In genomic region chr10:42174283-42174682, GRCm38 (mm10) we compare ENCODE assay signal across 24 mouse cellular contexts.
A peak's percentile ranks its signal among the peaks of the same experiment; 100 is the strongest.
DNase-seq lines count a peak whose midpoint lies in the region; ATAC-seq and TF ChIP-seq lines count a peak whose summit lies in the region.
"Had no signal": no experiment of that assay in that cellular context is flagged by ENCODE, and none has a peak within 500 bp of the region (broad histone marks: within the 10 kb centered on the region; RNA-seq: fewer than 3 reads in every experiment).

No protein-coding gene starts in this region.

- H3K9ac ChIP-seq in forebrain, postnatal 0 days = no peak overlapping the region
- H3K9ac ChIP-seq in forebrain, embryonic 11.5 days (ENCODE audit: low read length) = no peak overlapping the region
- no peak overlapping the region for H3K9ac ChIP-seq in limb, embryonic 12.5 days (replicated peaks)
- no peak overlapping the region for H3K9ac ChIP-seq in midbrain, embryonic 14.5 days (replicated peaks; ENCODE audit: low read length)
- H3K9ac ChIP-seq: embryonic facial prominence, embryonic 15.5 days; forebrain, embryonic 15.5 days; hindbrain, embryonic 14.5 days had no signal

- intact Hi-C loops in left cerebral cortex, postnatal 36 days (cut with DNase I) = no loop called here

- peak; percentile 52 for DNase-seq in forebrain, postnatal 0 days
- DNase-seq in forebrain, embryonic 11.5 days (ENCODE audit: low spot score) = no peak
- peak; percentile 40 for DNase-seq in brain, embryonic 14.5 days (ENCODE audit: low read depth)
- no peak for DNase-seq in embryonic facial prominence, embryonic 10.5 days (ENCODE audit: low spot score)
- DNase-seq in left cerebral cortex, postnatal 36 days (ENCODE audit: low spot score in 2 of 2) = no peak
- DNase-seq in left cerebral cortex, adult 8-10 months (ENCODE audit: low spot score in 2 of 2) = no peak
- no peak for DNase-seq in midbrain, embryonic 14.5 days
- DNase-seq: adrenal gland, adult 2 months; adrenal gland, postnatal 14 days; cerebellum, adult 11-12 months; cerebellum, adult 8-10 months; cerebellum, postnatal 36 days; embryo, embryonic 11 days; gastrocnemius, postnatal 25 days had no signal

- no peak overlapping the region for H3K4me3 ChIP-seq in forebrain, postnatal 0 days (ENCODE audit: low read depth, low read length)
- no peak overlapping the region for H3K4me3 ChIP-seq in forebrain, embryonic 11.5 days (ENCODE audit: low read depth, low read length)
- H3K4me3 ChIP-seq in embryonic facial prominence, embryonic 10.5 days = no peak overlapping the region
- no peak overlapping the region for H3K4me3 ChIP-seq in limb, embryonic 12.5 days (replicated peaks)
- H3K4me3 ChIP-seq in midbrain, embryonic 14.5 days (replicated peaks; ENCODE audit: low read depth, low read length) = no peak overlapping the region
- H3K4me3 ChIP-seq: embryonic facial prominence, embryonic 15.5 days; forebrain, embryonic 15.5 days; hindbrain, embryonic 10.5 days had no signal

- no peak for TF ChIP-seq CTCF in forebrain, postnatal 0 days (IDR thresholded peaks at IDR 0.05; ENCODE audit: low read depth)
- TF ChIP-seq CTCF in brain, embryonic 14.5 days (IDR thresholded peaks at IDR 0.05; ENCODE audit: borderline replicate concordance, extremely low read depth, insufficient read depth, insufficient read length) = no peak

- TF ChIP-seq POLR2A in brain, embryonic 14.5 days (IDR thresholded peaks at IDR 0.05; ENCODE audit: borderline replicate concordance, extremely low read depth, insufficient read depth, insufficient read length, poor library complexity, severe bottlenecking) = no peak

- H3K9me3 ChIP-seq in forebrain, postnatal 0 days (ENCODE audit: low read length) = no peaks in the 10 kb centered on the region
- no peaks in the 10 kb centered on the region for H3K9me3 ChIP-seq in forebrain, embryonic 11.5 days (ENCODE audit: control insufficient read depth, low read length)
- H3K9me3 ChIP-seq in embryonic facial prominence, embryonic 10.5 days = no peaks in the 10 kb centered on the region
- no peaks in the 10 kb centered on the region for H3K9me3 ChIP-seq in limb, embryonic 12.5 days
- H3K9me3 ChIP-seq in midbrain, embryonic 14.5 days (ENCODE audit: control insufficient read depth, low read length) = no peaks in the 10 kb centered on the region
- H3K9me3 ChIP-seq: embryonic facial prominence, embryonic 15.5 days; forebrain, embryonic 15.5 days had no signal

- no peaks in the 10 kb centered on the region for H3K36me3 ChIP-seq in forebrain, postnatal 0 days (ENCODE audit: insufficient read depth)
- no peaks in the 10 kb centered on the region for H3K36me3 ChIP-seq in forebrain, embryonic 11.5 days (ENCODE audit: control insufficient read depth, insufficient read depth, low read length)
- H3K36me3 ChIP-seq in embryonic facial prominence, embryonic 10.5 days (replicated peaks) = no peaks in the 10 kb centered on the region
- H3K36me3 ChIP-seq in limb, embryonic 12.5 days = no peaks in the 10 kb centered on the region
- no peaks in the 10 kb centered on the region for H3K36me3 ChIP-seq in midbrain, embryonic 14.5 days (ENCODE audit: control insufficient read depth, insufficient read depth, low read length)
- H3K36me3 ChIP-seq: forebrain, embryonic 15.5 days; hindbrain, embryonic 10.5 days had no signal

- H3K27me3 ChIP-seq in forebrain, postnatal 0 days (ENCODE audit: insufficient read depth, low read length) = no peaks in the 10 kb centered on the region
- no peaks in the 10 kb centered on the region for H3K27me3 ChIP-seq in forebrain, embryonic 11.5 days (ENCODE audit: control insufficient read depth, insufficient read depth, low read length)
- no peaks in the 10 kb centered on the region for H3K27me3 ChIP-seq in embryonic facial prominence, embryonic 10.5 days (replicated peaks; ENCODE audit: low read depth, poor library complexity, severe bottlenecking)
- H3K27me3 ChIP-seq in limb, embryonic 12.5 days = no peaks in the 10 kb centered on the region
- H3K27me3 ChIP-seq in midbrain, embryonic 14.5 days (ENCODE audit: control insufficient read depth, insufficient read depth, low read length) = no peaks in the 10 kb centered on the region
- H3K27me3 ChIP-seq: embryonic facial prominence, embryonic 15.5 days; forebrain, embryonic 15.5 days had no signal

- no peak overlapping the region for H3K4me2 ChIP-seq in forebrain, postnatal 0 days (ENCODE audit: low read depth)
- no peak overlapping the region for H3K4me2 ChIP-seq in forebrain, embryonic 11.5 days (ENCODE audit: low read depth, low read length, severe bottlenecking)
- no peak overlapping the region for H3K4me2 ChIP-seq in limb, embryonic 12.5 days
- H3K4me2 ChIP-seq in midbrain, embryonic 14.5 days (ENCODE audit: low read length) = no peak overlapping the region
- H3K4me2 ChIP-seq: embryonic facial prominence, embryonic 15.5 days; forebrain, embryonic 15.5 days; heart, embryonic 11.5 days; hindbrain, embryonic 14.5 days had no signal

- WGBS in forebrain, postnatal 0 days = 56% methylated on average over 5 of the region's 5 CpGs
- WGBS in forebrain, embryonic 11.5 days = 85% methylated on average over 5 of the region's 5 CpGs
- 83% methylated on average over 5 of the region's 5 CpGs for WGBS in embryonic facial prominence, embryonic 10.5 days
- 60% methylated on average over 5 of the region's 5 CpGs for WGBS in limb, embryonic 12.5 days
- 87% methylated on average over 5 of the region's 5 CpGs for WGBS in midbrain, embryonic 14.5 days

- 0 out of 2 replicates have a peak, but pooled peaks cover 3% of the 10 kb centered on the region for H3K4me1 ChIP-seq in forebrain, postnatal 0 days (ENCODE audit: insufficient read depth)
- H3K4me1 ChIP-seq in forebrain, embryonic 11.5 days (replicated peaks; ENCODE audit: control insufficient read depth, insufficient read depth, low read length) = no peaks in the 10 kb centered on the region
- H3K4me1 ChIP-seq in embryonic facial prominence, embryonic 10.5 days = peaks cover 33% of the 10 kb centered on the region
- peaks cover 21% of the 10 kb centered on the region for H3K4me1 ChIP-seq in limb, embryonic 12.5 days (replicated peaks)
- H3K4me1 ChIP-seq in midbrain, embryonic 14.5 days (ENCODE audit: control insufficient read depth, insufficient read depth, low read length) = no peaks in the 10 kb centered on the region
- H3K4me1 ChIP-seq: forebrain, embryonic 15.5 days had no signal

- peak; percentile 82 for ATAC-seq in forebrain, postnatal 0 days
- ATAC-seq in forebrain, embryonic 11.5 days (replicated peaks; ENCODE audit: low FRiP score) = no peak
- no peak for ATAC-seq in limb, embryonic 12.5 days (ENCODE audit: insufficient number of reproducible peaks, insufficient read depth, low FRiP score, low TSS enrichment, low read depth)
- no peak for ATAC-seq in midbrain, embryonic 14.5 days (ENCODE audit: low FRiP score, low TSS enrichment)
- ATAC-seq: CD4-positive, CD25-positive, alpha-beta regulatory T cell, adult 4 months; forebrain, embryonic 15.5 days; hindbrain, postnatal 0 days; inflammation-experienced regulatory T-cells, adult 6 months; intestine, embryonic 16.5 days had no signal

- H3K27ac ChIP-seq in forebrain, postnatal 0 days (ENCODE audit: low read depth, low read length) = no peak overlapping the region
- H3K27ac ChIP-seq in forebrain, embryonic 11.5 days (ENCODE audit: low read depth, low read length) = no peak overlapping the region
- H3K27ac ChIP-seq in embryonic facial prominence, embryonic 10.5 days (replicated peaks) = peak overlapping the region; percentile 45; the same call in 1 of the 2 replicates
- H3K27ac ChIP-seq in limb, embryonic 12.5 days = 0 out of 2 replicates have a peak overlapping the region, but pooled peaks have one; percentile 35
- H3K27ac ChIP-seq in midbrain, embryonic 14.5 days (replicated peaks; ENCODE audit: low read depth, low read length) = no peak overlapping the region
- H3K27ac ChIP-seq: forebrain, embryonic 15.5 days; hindbrain, embryonic 10.5 days; hindbrain, embryonic 14.5 days; hindbrain, postnatal 0 days had no signal

Comparison
In these comparisons a context has a peak if more than half of its experiments do, and no peak if none do; other contexts are left out.
1. DNase-seq: peak in forebrain, postnatal 0 days (single experiment) and brain, embryonic 14.5 days (single experiment); none in forebrain, embryonic 11.5 days (single experiment), embryonic facial prominence, embryonic 10.5 days (single experiment), left cerebral cortex, postnatal 36 days (0 of 2), left cerebral cortex, adult 8-10 months (0 of 2) and midbrain, embryonic 14.5 days (single experiment).
2. H3K27ac ChIP-seq: peak in embryonic facial prominence, embryonic 10.5 days (single experiment) and limb, embryonic 12.5 days (single experiment); none in forebrain, postnatal 0 days (single experiment), forebrain, embryonic 11.5 days (single experiment) and midbrain, embryonic 14.5 days (single experiment).